13 mouse cellular contexts compared by ENCODE assay signal in genomic region chr6:22417189-22417588, GRCm38 (mm10).
DNase-seq lines count a peak whose midpoint lies in the region; ATAC-seq and TF ChIP-seq lines count a peak whose summit lies in the region.
"Had no signal": no experiment of that assay in that cellular context is flagged by ENCODE, and none has a peak within 500 bp of the region (broad histone marks: within the 10 kb centered on the region; RNA-seq: fewer than 3 reads in every experiment).

No protein-coding gene starts in this region.

- no peak for TF ChIP-seq EP300 in stomach, postnatal 0 days (optimal IDR thresholded peaks at IDR 0.05)

- 40% methylated on average over 2 of the region's 2 CpGs for WGBS in stomach, postnatal 0 days

- peak; percentile 36 for DNase-seq in urinary bladder, postnatal 14 days (ENCODE audit: low spot score)
- no peak for DNase-seq in urinary bladder, adult 18-20 months (ENCODE audit: low spot score in 2 of 2)
- peak; percentile 68 for DNase-seq in forelimb bud, embryonic 11.5 days (ENCODE audit: low read depth, low spot score)
- DNase-seq in kidney, postnatal 10 days, result peak; percentile 31
- peak; percentile 29 for DNase-seq in stomach, postnatal 0 days (ENCODE audit: low spot score)
- no peak for DNase-seq in heart, adult 9 months (ENCODE audit: low spot score in 2 of 2)
- DNase-seq in ovary, postnatal 10 days (ENCODE audit: low spot score), result no peak
- DNase-seq: liver, embryonic 13.5 days had no signal

- no peaks in the 10 kb centered on the region for H3K4me1 ChIP-seq in stomach, postnatal 0 days (replicated peaks; ENCODE audit: control insufficient read depth, insufficient read depth)
- H3K4me1 ChIP-seq: embryonic facial prominence, embryonic 15.5 days; heart, embryonic 13.5 days; hindbrain, embryonic 15.5 days; liver, embryonic 13.5 days; midbrain, embryonic 10.5 days had no signal

- no peak overlapping the region for H3K4me3 ChIP-seq in stomach, postnatal 0 days (ENCODE audit: low read depth, low read length)
- H3K4me3 ChIP-seq: embryonic facial prominence, embryonic 15.5 days; heart, embryonic 13.5 days; hindbrain, embryonic 15.5 days; liver, embryonic 13.5 days; midbrain, embryonic 10.5 days had no signal

- H3K27me3 ChIP-seq in stomach, postnatal 0 days (ENCODE audit: control insufficient read depth, insufficient read depth, low read length), result no peaks in the 10 kb centered on the region
- H3K27me3 ChIP-seq: embryonic facial prominence, embryonic 15.5 days; heart, embryonic 13.5 days; hindbrain, embryonic 15.5 days; liver, embryonic 13.5 days had no signal

- H3K9ac ChIP-seq in stomach, postnatal 0 days (ENCODE audit: low read length), result no peak overlapping the region
- H3K9ac ChIP-seq: embryonic facial prominence, embryonic 15.5 days; heart, embryonic 13.5 days; hindbrain, embryonic 15.5 days; liver, embryonic 13.5 days had no signal

- H3K36me3 ChIP-seq in stomach, postnatal 0 days (ENCODE audit: control insufficient read depth, insufficient read depth, low read length), result no peaks in the 10 kb centered on the region
- H3K36me3 ChIP-seq: embryonic facial prominence, embryonic 15.5 days; heart, embryonic 13.5 days; hindbrain, embryonic 15.5 days; liver, embryonic 13.5 days; midbrain, embryonic 10.5 days had no signal

- H3K9me3 ChIP-seq in stomach, postnatal 0 days (ENCODE audit: control insufficient read depth, low read length), result no peaks in the 10 kb centered on the region
- H3K9me3 ChIP-seq: embryonic facial prominence, embryonic 15.5 days; heart, embryonic 13.5 days; hindbrain, embryonic 15.5 days; liver, embryonic 13.5 days; midbrain, embryonic 10.5 days had no signal

- no peak for TF ChIP-seq CTCF in stomach, postnatal 0 days (IDR thresholded peaks at IDR 0.05; ENCODE audit: low read depth)

- no peak overlapping the region for H3K4me2 ChIP-seq in stomach, postnatal 0 days (replicated peaks; ENCODE audit: low read depth)
- H3K4me2 ChIP-seq: embryonic facial prominence, embryonic 15.5 days; heart, embryonic 13.5 days; hindbrain, embryonic 15.5 days; liver, embryonic 13.5 days had no signal

- peak; percentile 70 for ATAC-seq in stomach, postnatal 0 days (ENCODE audit: low FRiP score, low TSS enrichment)
- no peak for ATAC-seq in cerebellum, adult (ENCODE audit: insufficient number of reproducible peaks, low FRiP score, low TSS enrichment)

- no peak overlapping the region for H3K27ac ChIP-seq in stomach, postnatal 0 days (replicated peaks)
- H3K27ac ChIP-seq: embryonic facial prominence, embryonic 15.5 days; heart, embryonic 13.5 days; hindbrain, embryonic 15.5 days; liver, embryonic 13.5 days; midbrain, embryonic 10.5 days had no signal

Comparison
In these comparisons a context has a peak if more than half of its experiments do, and no peak if none do; other contexts are left out.
1. DNase-seq: peak in urinary bladder, postnatal 14 days (single experiment), forelimb bud, embryonic 11.5 days (single experiment), kidney, postnatal 10 days (single experiment) and stomach, postnatal 0 days (single experiment); none in urinary bladder, adult 18-20 months (0 of 2), heart, adult 9 months (0 of 2) and ovary, postnatal 10 days (single experiment).